Mouse (Mus musculus): ENCODE measurements at regions not wholly inside any gene's neighbourhood (a gene's known extent, or its start where the extent isn't known, plus 50 kb on each side); places are given as distances from the start of the nearest gene placed in this dataset.
A peak's percentile ranks its signal among the peaks of the same experiment; 100 is the strongest.
"Not testable (repeated sequence)": the region's sequence is repeated elsewhere in the genome, so short reads cannot be mapped to it uniquely, and the experiment has no call there.

DNA sequence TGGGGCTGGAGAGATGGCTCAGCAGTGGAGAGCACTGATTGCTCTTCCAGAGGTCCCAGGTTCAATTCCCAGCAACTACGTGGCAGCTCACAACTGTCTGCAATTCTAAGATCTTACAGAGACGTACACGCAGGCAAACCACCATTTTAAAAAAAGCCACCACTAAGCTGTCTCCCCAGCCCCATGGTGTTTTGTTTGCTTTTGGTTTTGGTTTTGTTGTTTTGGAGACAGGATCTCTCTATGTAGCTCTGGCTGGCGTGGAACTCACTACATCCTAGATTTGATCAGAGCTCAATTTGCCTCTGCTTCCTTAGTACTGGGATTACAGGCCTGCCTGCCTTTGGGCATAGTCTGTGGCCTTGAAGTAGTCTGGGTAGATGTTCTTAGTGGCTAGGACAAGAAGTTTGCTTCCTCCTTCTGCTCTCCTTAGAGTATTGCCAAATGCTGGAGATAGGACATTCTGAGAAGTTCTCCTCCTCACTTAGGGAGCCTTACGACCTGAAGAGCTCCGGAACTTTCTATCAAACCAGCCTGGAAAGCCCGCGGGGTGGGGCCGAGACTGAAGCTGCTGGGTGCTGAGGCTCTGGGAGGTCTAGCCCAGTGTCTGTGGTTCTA, 495.4 kb upstream of the Chrm3 start:
- not testable (repeated sequence) for DNase-seq

DNA sequence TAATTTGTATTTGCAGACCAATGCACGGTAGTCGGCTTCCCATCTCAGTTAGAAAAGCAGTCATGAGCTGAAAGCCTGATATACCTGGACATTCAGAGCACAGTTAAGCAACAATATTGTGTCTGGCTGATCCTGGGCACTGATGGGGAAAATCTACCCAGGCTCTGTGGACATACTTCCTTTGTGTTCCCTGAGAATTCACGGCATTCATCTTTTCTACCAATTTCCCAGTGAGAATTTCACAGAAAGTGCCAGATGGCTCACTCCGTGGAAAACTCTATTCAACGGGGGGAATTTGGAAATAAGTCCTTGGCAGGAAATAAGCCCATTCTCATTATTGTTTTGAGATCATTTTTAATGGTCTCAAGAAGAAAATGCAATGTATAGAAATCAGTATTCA, 484.6 kb upstream of the Chrm3 start:
- DNase-seq: peak in 1 of 2 experiments; percentile 3

DNA sequence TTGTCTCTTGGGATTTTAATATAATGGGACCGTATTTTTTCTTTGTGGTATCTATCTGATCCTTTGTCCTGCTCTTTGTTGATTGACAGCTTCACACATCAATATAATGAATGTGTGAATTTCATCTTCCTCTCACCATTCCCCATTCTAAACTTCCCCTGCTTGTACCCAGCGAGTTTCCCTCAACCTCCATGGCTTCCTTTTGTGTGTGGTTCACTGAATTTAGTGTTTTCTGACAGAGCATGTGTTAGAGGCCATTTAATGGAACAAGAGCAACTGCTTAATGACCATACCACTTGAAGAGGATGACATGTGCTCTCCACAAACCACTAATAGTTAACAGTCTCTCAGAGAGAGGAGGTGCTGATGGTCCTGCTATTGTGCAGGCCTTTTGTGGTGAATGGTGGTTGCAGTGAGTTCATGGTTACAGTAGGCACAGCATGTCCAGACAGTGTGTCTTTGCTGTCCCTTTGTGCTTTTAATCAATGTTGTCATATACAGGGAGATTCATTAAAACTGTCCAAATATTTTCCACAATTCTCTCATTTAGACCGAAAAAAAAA, 438.8 kb upstream of the Chrm3 start:
- no peak for DNase-seq
